Mouse (Mus musculus) right cerebral cortex, postnatal 14 days (tissue): ENCODE results near the gene Rab1b.
"Not testable (repeated sequence)": the region's sequence is repeated elsewhere in the genome, so short reads cannot be mapped to it uniquely, and the experiment has no call there.

ENCODE experiments used
- DNase-seq: peaks from one replicate; pipeline ENCODE4 v3.0.0; 2022

The Rab1b gene

GRCm38 (mm10) chr19:5106731-5107191 is at the start of gene Rab1b:
Gene Rab1b, minus strand, starts transcription at chr19:5107072.
- DNase-seq, result peak; percentile 99

GRCm38 (mm10) chr19:5152261-5152660 is 45.4 kb upstream of the Rab1b start:
- DNase-seq, result no peak

GRCm38 (mm10) chr19:5151741-5152140 is 44.9 kb upstream of the Rab1b start:
- no peak for DNase-seq

GRCm38 (mm10) chr19:5151331-5151730 is 44.5 kb upstream of the Rab1b start:
- peak; percentile 70 for DNase-seq

GRCm38 (mm10) chr19:5150358-5150757 is 43.5 kb upstream of the Rab1b start:
- DNase-seq, result no peak

GRCm38 (mm10) chr19:5149041-5149440 is 42.2 kb upstream of the Rab1b start:
- not testable (repeated sequence) for DNase-seq

- DNase-seq, result peak; percentile 72
These were observed 32.8 kb upstream of the Rab1b start for GRCm38 (mm10) chr19:5139640-5140039.

GRCm38 (mm10) chr19:5131237-5131636 is 24.4 kb upstream of the Rab1b start:
- DNase-seq, result no peak

GRCm38 (mm10) chr19:5129770-5130169 is 22.9 kb upstream of the Rab1b start:
- no peak for DNase-seq

GRCm38 (mm10) chr19:5124055-5124614 is 17.3 kb upstream of the Rab1b start:
- DNase-seq, result no peak

GRCm38 (mm10) chr19:5123241-5123640 is 16.4 kb upstream of the Rab1b start:
- no peak for DNase-seq

- DNase-seq, result no peak
These were observed 15.6 kb upstream of the Rab1b start for GRCm38 (mm10) chr19:5122492-5122891.

GRCm38 (mm10) chr19:5118384-5118698 is 11.5 kb upstream of the Rab1b start, which contains the start of gene Klc2:
Gene Klc2, minus strand, starts transcription at chr19:5118560.
- DNase-seq, result no peak

- DNase-seq, result peak; percentile 89
These were observed 10.9 kb upstream of the Rab1b start for GRCm38 (mm10) chr19:5117494-5118383.

GRCm38 (mm10) chr19:5113783-5114182 is 6.9 kb upstream of the Rab1b start:
- DNase-seq, result no peak

GRCm38 (mm10) chr19:5109659-5110453 is 3.0 kb upstream of the Rab1b start:
- DNase-seq, result no peak

GRCm38 (mm10) chr19:5108702-5109101 is 1.8 kb upstream of the Rab1b start:
- no peak for DNase-seq

GRCm38 (mm10) chr19:5108271-5108575 is 1.4 kb upstream of the Rab1b start:
- no peak for DNase-seq

- DNase-seq, result no peak
These were observed 841 bp upstream of the Rab1b start for GRCm38 (mm10) chr19:5107556-5108270.

- no peak for DNase-seq
These were observed 798 bp downstream of the Rab1b start for GRCm38 (mm10) chr19:5106074-5106473.

- DNase-seq, result peak; percentile 75
These were observed 8.3 kb downstream of the Rab1b start, which contains the start of gene Cnih2 for GRCm38 (mm10) chr19:5098363-5099143. Gene Cnih2, minus strand, starts transcription at chr19:5098521.
